23 mouse cellular contexts compared by ENCODE assay signal in the genomic region with DNA sequence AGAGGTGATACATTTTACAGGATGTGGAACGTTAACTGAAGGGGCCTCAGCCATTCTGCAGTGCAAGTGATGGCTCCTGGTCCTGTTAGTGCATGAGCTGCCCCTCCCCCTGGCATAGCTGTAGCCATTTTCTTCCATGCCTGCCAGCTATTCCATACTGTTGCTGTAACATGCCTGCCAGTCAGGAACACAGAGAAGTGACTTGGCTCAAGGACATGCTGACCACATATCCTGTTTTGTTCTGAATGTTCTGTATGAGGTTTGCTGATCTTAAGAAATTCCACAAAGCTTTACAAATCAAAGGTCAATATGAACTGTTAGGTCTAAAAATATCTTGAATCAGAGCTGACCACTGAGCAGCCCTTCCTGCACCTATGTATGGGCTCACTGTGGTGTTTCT. TPM values are rescaled to one million over a fixed set of nuclear protein-coding genes. Genes with fewer than 3 reads are reported as not detected.
DNase-seq lines count a peak whose midpoint lies in the region; ATAC-seq and TF ChIP-seq lines count a peak whose summit lies in the region.
"Had no signal": no experiment of that assay in that cellular context is flagged by ENCODE, and none has a peak within 500 bp of the region (broad histone marks: within the 10 kb centered on the region; RNA-seq: fewer than 3 reads in every experiment).

No protein-coding gene starts in this region.

- WGBS in kidney, embryonic 16.5 days: 78% methylated on average over 1 of the region's 1 CpGs
- WGBS in lung, postnatal 0 days: 44% methylated on average over 1 of the region's 1 CpGs
- 42% methylated on average over 1 of the region's 1 CpGs for WGBS in lung, adult 2 months

- no peak for TF ChIP-seq POLR2A in lung, adult 2 months (IDR thresholded peaks at IDR 0.05; ENCODE audit: borderline replicate concordance, extremely low read depth, low read depth, low read length)

- H3K9me3 ChIP-seq in kidney, embryonic 16.5 days (ENCODE audit: low read length): no peaks in the 10 kb centered on the region
- H3K9me3 ChIP-seq in lung, postnatal 0 days (ENCODE audit: low read length): no peaks in the 10 kb centered on the region
- H3K9me3 ChIP-seq: heart, embryonic 13.5 days; hindbrain, embryonic 15.5 days; intestine, embryonic 15.5 days; midbrain, embryonic 13.5 days; neural tube, embryonic 13.5 days had no signal

- no peaks in the 10 kb centered on the region for H3K4me1 ChIP-seq in kidney, embryonic 16.5 days (ENCODE audit: insufficient read depth, low read length)
- H3K4me1 ChIP-seq in lung, postnatal 0 days (ENCODE audit: insufficient read depth, low read depth, low read length): no peaks in the 10 kb centered on the region
- H3K4me1 ChIP-seq in lung, adult 2 months (ENCODE audit: control insufficient read depth, insufficient read depth, low read length): no peaks in the 10 kb centered on the region
- H3K4me1 ChIP-seq: heart, embryonic 13.5 days; hindbrain, embryonic 15.5 days; intestine, embryonic 15.5 days; midbrain, embryonic 13.5 days; neural tube, embryonic 13.5 days had no signal

- no peaks in the 10 kb centered on the region for H3K27me3 ChIP-seq in kidney, embryonic 16.5 days (ENCODE audit: insufficient read depth, low read length)
- H3K27me3 ChIP-seq in lung, postnatal 0 days (replicated peaks; ENCODE audit: insufficient read depth, low read length): no peaks in the 10 kb centered on the region
- H3K27me3 ChIP-seq: heart, embryonic 13.5 days; hindbrain, embryonic 15.5 days; intestine, embryonic 15.5 days; midbrain, embryonic 13.5 days; neural tube, embryonic 13.5 days had no signal

- TF ChIP-seq CTCF in lung, postnatal 0 days (IDR thresholded peaks at IDR 0.05): no peak
- no peak for TF ChIP-seq CTCF in lung, adult 2 months (IDR thresholded peaks at IDR 0.05; ENCODE audit: insufficient read depth, low read length)

- no peak overlapping the region for H3K4me3 ChIP-seq in kidney, embryonic 16.5 days (ENCODE audit: low read length)
- no peak overlapping the region for H3K4me3 ChIP-seq in lung, postnatal 0 days (ENCODE audit: low read depth, low read length)
- H3K4me3 ChIP-seq in lung, adult 2 months (replicated peaks; ENCODE audit: extremely low read depth, low read depth, low read length): no peak overlapping the region
- H3K4me3 ChIP-seq: heart, embryonic 13.5 days; hindbrain, embryonic 15.5 days; intestine, embryonic 15.5 days; left cerebral cortex, adult 2 months; midbrain, embryonic 13.5 days; neural tube, embryonic 13.5 days had no signal

- no peak overlapping the region for H3K9ac ChIP-seq in kidney, embryonic 16.5 days (replicated peaks; ENCODE audit: low read length)
- no peak overlapping the region for H3K9ac ChIP-seq in lung, postnatal 0 days (replicated peaks; ENCODE audit: low read depth)
- H3K9ac ChIP-seq: heart, embryonic 13.5 days; hindbrain, embryonic 15.5 days; intestine, embryonic 15.5 days; liver, embryonic 14.5 days; midbrain, embryonic 13.5 days; neural tube, embryonic 13.5 days had no signal

- no peak for ATAC-seq in kidney, embryonic 16.5 days (ENCODE audit: low FRiP score, low TSS enrichment)
- ATAC-seq in lung, postnatal 0 days: peak; percentile 83
- ATAC-seq: intestine, embryonic 15.5 days; midbrain, embryonic 13.5 days had no signal

- TF ChIP-seq EP300 in lung, postnatal 0 days (IDR thresholded peaks at IDR 0.05): peak; percentile 89

- H3K27ac ChIP-seq in kidney, embryonic 16.5 days (ENCODE audit: low read length): no peak overlapping the region
- peak overlapping the region; percentile 43; the same call in 1 of the 2 replicates for H3K27ac ChIP-seq in lung, postnatal 0 days (ENCODE audit: low read length)
- H3K27ac ChIP-seq: heart, embryonic 13.5 days; hindbrain, embryonic 15.5 days; intestine, embryonic 15.5 days; left cerebral cortex, adult 2 months; liver, embryonic 14.5 days; midbrain, embryonic 13.5 days; neural tube, embryonic 13.5 days had no signal

- DNase-seq in adrenal gland, adult 2 months: peak; percentile 41
- no peak for DNase-seq in adrenal gland, postnatal 25 days
- DNase-seq in kidney, adult 9 months: peak; percentile 57
- DNase-seq in lung, postnatal 0 days (ENCODE audit: low spot score): peak; percentile 85
- DNase-seq in lung, adult 2 months: no peak
- peak; percentile 41 for DNase-seq in lung, postnatal 36 days
- no peak for DNase-seq in layer of hippocampus, adult 11-12 months (ENCODE audit: low spot score)
- DNase-seq: cerebellum, adult 18-20 months; cerebellum, postnatal 36 days; gastrocnemius, postnatal 10 days; heart, postnatal 36 days; layer of hippocampus, adult 9-11 months; left cerebral cortex, postnatal 4 days; right cerebral cortex, adult 18-20 months; thymus, postnatal 14 days had no signal

- no peaks in the 10 kb centered on the region for H3K36me3 ChIP-seq in kidney, embryonic 16.5 days (ENCODE audit: insufficient read depth, low read length)
- no peaks in the 10 kb centered on the region for H3K36me3 ChIP-seq in lung, postnatal 0 days (ENCODE audit: insufficient read depth, low read length)
- H3K36me3 ChIP-seq: heart, embryonic 13.5 days; hindbrain, embryonic 15.5 days; intestine, embryonic 15.5 days; midbrain, embryonic 13.5 days; neural tube, embryonic 13.5 days had no signal

- H3K4me2 ChIP-seq in kidney, embryonic 16.5 days (replicated peaks; ENCODE audit: low read depth, low read length): no peak overlapping the region
- H3K4me2 ChIP-seq in lung, postnatal 0 days (replicated peaks; ENCODE audit: low read depth, low read length): no peak overlapping the region
- H3K4me2 ChIP-seq: heart, embryonic 13.5 days; hindbrain, embryonic 15.5 days; intestine, embryonic 15.5 days; midbrain, embryonic 13.5 days; neural tube, embryonic 13.5 days had no signal

RNA-seq across cellular contexts. Expression of a gene that starts 7.3 kb away (rescaled TPM):
- 10 to 100 TPM; 22.1 to 23.9 TPM for total RNA-seq in adrenal gland, adult 2 months (2021)
- 28.7 and 37.3 TPM in 2 replicates for polyA plus RNA-seq in adrenal gland, adult 2 months (2012; rRNA removed)
- total RNA-seq in adrenal gland, postnatal 25 days (2021): 25.7 and 28.7 TPM in 2 replicates
- 12.0 and 13.4 TPM in 2 replicates for polyA plus RNA-seq in kidney, embryonic 16.5 days (2015; fragmentation: Nextera tagmentation; extraction: Ambion mirVana)
- 12.7 and 17.1 TPM in 2 replicates for polyA plus RNA-seq in lung, postnatal 0 days (2015; fragmentation: Nextera tagmentation; extraction: Ambion mirVana)
- 23.5 and 51.9 TPM in 2 replicates for polyA plus RNA-seq in lung, adult 2 months (2012; rRNA removed)

RNA-seq across cellular contexts. Expression of a gene that starts 24.6 kb away (rescaled TPM):
- total RNA-seq in adrenal gland, adult 2 months (2021): 10 to 100 TPM; 59.3 to 65.7 TPM
- 40.5 and 44.8 TPM in 2 replicates for polyA plus RNA-seq in adrenal gland, adult 2 months (2012; rRNA removed)
- total RNA-seq in adrenal gland, postnatal 25 days (2021): 51.1 and 52.2 TPM in 2 replicates
- polyA plus RNA-seq in kidney, embryonic 16.5 days (2015; fragmentation: Nextera tagmentation; extraction: Ambion mirVana): 43.8 and 46.2 TPM in 2 replicates
- 58.2 and 68.8 TPM in 2 replicates for polyA plus RNA-seq in lung, postnatal 0 days (2015; fragmentation: Nextera tagmentation; extraction: Ambion mirVana)
- polyA plus RNA-seq in lung, adult 2 months (2012; rRNA removed): 56.5 and 66.7 TPM in 2 replicates

RNA-seq across cellular contexts. Expression of a gene that starts 27.4 kb away (rescaled TPM):
- 1 to 10 TPM in 1 of 2 experiments, under 1 TPM in 1; 0.97 to 1.9 TPM for total RNA-seq in adrenal gland, adult 2 months (2021)
- polyA plus RNA-seq in adrenal gland, adult 2 months (2012; rRNA removed): 14.0 and 15.0 TPM in 2 replicates
- total RNA-seq in adrenal gland, postnatal 25 days (2021): 1.5 and 2.9 TPM in 2 replicates
- 0.45 TPM in 2 replicates for polyA plus RNA-seq in kidney, embryonic 16.5 days (2015; fragmentation: Nextera tagmentation; extraction: Ambion mirVana)
- 0.12 and 0.21 TPM in 2 replicates for polyA plus RNA-seq in lung, postnatal 0 days (2015; fragmentation: Nextera tagmentation; extraction: Ambion mirVana)
- polyA plus RNA-seq in lung, adult 2 months (2012; rRNA removed): 11.6 and 18.8 TPM in 2 replicates

RNA-seq across cellular contexts. Expression of a gene that starts 34.7 kb away (rescaled TPM):
- 10 to 100 TPM; 18.7 to 23.6 TPM for total RNA-seq in adrenal gland, adult 2 months (2021)
- 28.5 and 36.4 TPM in 2 replicates for polyA plus RNA-seq in adrenal gland, adult 2 months (2012; rRNA removed)
- total RNA-seq in adrenal gland, postnatal 25 days (2021): 25.9 and 28.7 TPM in 2 replicates
- polyA plus RNA-seq in kidney, embryonic 16.5 days (2015; fragmentation: Nextera tagmentation; extraction: Ambion mirVana): 83.5 and 93.2 TPM in 2 replicates
- 21.7 and 23.4 TPM in 2 replicates for polyA plus RNA-seq in lung, postnatal 0 days (2015; fragmentation: Nextera tagmentation; extraction: Ambion mirVana)
- 18.3 and 18.8 TPM in 2 replicates for polyA plus RNA-seq in lung, adult 2 months (2012; rRNA removed)

RNA-seq across cellular contexts. Expression of a gene that starts 41.7 kb away (rescaled TPM):
- 10 to 100 TPM; 29.2 to 42.5 TPM for total RNA-seq in adrenal gland, adult 2 months (2021)
- polyA plus RNA-seq in adrenal gland, adult 2 months (2012; rRNA removed): 134 and 158 TPM in 2 replicates
- 29.5 and 34.8 TPM in 2 replicates for total RNA-seq in adrenal gland, postnatal 25 days (2021)
- polyA plus RNA-seq in kidney, embryonic 16.5 days (2015; fragmentation: Nextera tagmentation; extraction: Ambion mirVana): 22.0 and 22.8 TPM in 2 replicates
- polyA plus RNA-seq in lung, postnatal 0 days (2015; fragmentation: Nextera tagmentation; extraction: Ambion mirVana): 19.6 and 24.4 TPM in 2 replicates
- 58.1 and 87.9 TPM in 2 replicates for polyA plus RNA-seq in lung, adult 2 months (2012; rRNA removed)

Comparison
In these comparisons a context has a peak if more than half of its experiments do, and no peak if none do; other contexts are left out.
1. DNase-seq: peak in adrenal gland, adult 2 months (single experiment), kidney, adult 9 months (single experiment), lung, postnatal 0 days (single experiment) and lung, postnatal 36 days (single experiment); none in adrenal gland, postnatal 25 days (single experiment), lung, adult 2 months (single experiment) and layer of hippocampus, adult 11-12 months (single experiment).